Mouse (Mus musculus) mature B cell (primary cell): ENCODE data around the gene Mageb18.
"Not testable (repeated sequence)": the region's sequence is repeated elsewhere in the genome, so short reads cannot be mapped to it uniquely, and the experiment has no call there.

Source experiments
- in situ Hi-C: fragments of 300-500 bp; cut with MboI; formaldehyde crosslinking; loops from 2 replicates; pipeline ENCODE4 v1.14.3; 2019

The Mageb18 gene

GRCm38 (mm10) chrX:92599472-92599871, at the start of gene Mageb18:
TSS of gene Mageb18 (minus strand) at chrX:92599572.
- in situ Hi-C loops, result no loop called here

DNA sequence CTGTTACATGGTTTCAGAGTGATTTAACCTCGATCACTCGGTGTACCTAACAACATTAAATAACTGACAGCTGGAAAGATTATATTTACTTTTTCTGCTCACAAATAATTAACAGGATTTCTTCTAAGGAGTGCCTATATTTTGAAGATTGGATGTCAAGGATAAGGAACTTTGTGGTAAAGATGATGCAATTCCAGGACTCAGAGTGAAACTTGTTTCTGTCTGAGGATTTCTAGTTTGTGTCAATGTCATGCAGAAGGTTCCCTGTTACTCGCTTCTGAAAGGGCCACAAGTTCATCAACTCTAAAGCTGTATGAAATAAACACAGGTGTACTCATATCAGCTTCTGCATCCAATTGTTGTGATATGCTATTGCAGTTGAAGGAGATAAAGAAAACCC, 13.4 kb upstream of the Mageb18 start:
- in situ Hi-C loops, result no loop called here

DNA sequence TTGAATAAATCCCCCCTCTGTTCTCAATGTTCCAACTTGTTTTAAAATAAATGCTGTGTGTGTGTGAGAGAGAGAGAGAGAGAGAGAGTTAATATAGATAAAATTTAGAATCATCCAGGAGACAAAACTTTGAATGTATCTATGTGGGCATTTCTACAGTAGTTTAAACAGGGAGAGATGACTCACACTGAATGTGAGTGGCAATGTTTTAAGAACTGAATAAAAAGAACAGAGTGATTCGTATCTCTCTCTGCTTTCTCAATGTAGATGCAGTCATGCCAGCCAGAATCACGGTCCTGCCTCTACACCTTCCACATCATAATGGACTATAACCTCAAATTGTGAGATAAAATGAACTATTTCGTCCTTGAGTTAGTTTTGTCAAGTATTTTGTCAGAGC, 11.1 kb upstream of the Mageb18 start:
- in situ Hi-C loops, result no loop called here

DNA sequence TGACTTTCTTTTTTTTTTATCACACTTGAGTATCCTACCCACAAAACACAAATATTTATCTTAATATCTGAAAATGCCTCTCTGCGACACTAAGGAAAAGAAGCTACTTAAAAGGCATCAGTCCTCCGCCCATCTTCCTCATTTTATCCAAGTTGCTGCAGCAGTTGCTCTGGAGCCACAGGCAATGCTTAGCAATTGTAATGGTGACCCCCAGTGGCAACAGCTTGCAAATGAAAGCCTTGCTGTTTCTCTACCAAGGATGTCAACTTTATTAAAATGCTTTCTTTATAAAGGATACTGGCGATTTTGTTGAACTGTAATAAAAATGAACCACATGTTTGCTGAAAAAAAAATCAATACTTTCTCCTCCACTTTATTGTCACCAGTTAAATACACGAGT, 2.0 kb downstream of the Mageb18 start:
- in situ Hi-C loops, result no loop called here

GRCm38 (mm10) chrX:92527826-92528225, 71.5 kb downstream of the Mageb18 start:
- in situ Hi-C loops, result no loop called here

- in situ Hi-C loops, result no loop called here
These were observed 101.1 kb downstream of the Mageb18 start for GRCm38 (mm10) chrX:92498254-92498653.

GRCm38 (mm10) chrX:92489649-92490048, 109.7 kb downstream of the Mageb18 start, which contains the start of gene Gm5941:
TSS of gene Gm5941 (plus strand) at chrX:92489949.
- in situ Hi-C loops, result not testable (repeated sequence)

GRCm38 (mm10) chrX:92464773-92465172, 134.6 kb downstream of the Mageb18 start:
- in situ Hi-C loops, result no loop called here

DNA sequence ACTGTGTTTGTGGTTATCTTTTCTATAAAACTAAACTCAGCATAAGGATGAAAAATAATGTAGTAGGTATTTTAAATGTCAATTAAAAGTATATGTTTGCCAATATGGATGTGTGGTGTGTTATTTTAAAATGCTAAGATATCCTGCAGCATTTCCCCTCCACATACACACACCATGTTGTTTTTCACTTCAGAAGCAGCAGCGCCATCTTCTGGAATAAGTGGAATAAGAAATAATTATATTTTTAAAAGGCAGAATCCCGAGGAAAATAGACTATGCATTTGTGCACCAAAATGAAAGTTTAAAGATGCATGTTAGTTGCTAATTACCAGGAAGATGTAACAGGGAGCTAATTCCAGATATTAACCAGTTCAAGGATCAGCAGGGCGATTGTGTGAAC, 138.9 kb downstream of the Mageb18 start:
- in situ Hi-C loops, result no loop called here

- in situ Hi-C loops, result no loop called here
These were observed 212.0 kb downstream of the Mageb18 start for GRCm38 (mm10) chrX:92387384-92387783.

DNA sequence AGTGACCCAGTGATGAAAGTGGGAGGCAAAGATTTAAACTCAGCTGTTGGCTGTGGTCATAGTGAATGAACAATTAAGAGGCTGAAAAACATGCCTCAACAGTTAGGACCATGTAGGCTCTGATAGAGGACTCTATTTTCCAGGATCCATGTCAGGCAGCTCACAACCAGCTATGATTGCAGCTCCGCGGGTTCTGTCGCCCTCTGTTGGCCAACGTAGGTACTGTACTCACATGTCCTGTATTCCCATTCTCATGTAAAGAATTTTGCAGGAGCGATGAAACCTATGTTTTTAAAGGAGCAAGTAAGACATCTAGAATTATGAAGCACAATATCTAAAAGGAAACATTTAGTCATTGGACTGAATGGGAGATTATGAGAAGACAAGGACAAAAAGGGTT, 256.4 kb downstream of the Mageb18 start:
- in situ Hi-C loops, result no loop called here

DNA sequence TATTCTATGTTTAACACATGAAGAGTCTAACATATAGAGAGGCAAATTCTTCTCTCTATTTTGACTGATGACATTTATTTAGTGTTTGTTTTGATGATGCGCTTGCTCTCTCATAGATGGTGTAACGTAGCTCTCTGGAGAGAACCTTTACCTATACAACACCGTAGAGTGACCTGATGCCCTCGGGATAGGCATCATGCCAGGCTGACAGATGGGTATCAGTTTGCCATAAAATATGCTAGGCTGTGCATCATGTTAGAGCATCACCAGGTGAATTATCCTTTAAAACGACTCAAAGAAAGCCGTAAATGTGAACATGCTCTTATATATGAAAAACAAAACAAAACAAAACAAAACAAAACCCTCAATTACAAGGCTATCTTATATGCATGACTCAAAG, 258.5 kb downstream of the Mageb18 start:
- in situ Hi-C loops, result no loop called here

DNA sequence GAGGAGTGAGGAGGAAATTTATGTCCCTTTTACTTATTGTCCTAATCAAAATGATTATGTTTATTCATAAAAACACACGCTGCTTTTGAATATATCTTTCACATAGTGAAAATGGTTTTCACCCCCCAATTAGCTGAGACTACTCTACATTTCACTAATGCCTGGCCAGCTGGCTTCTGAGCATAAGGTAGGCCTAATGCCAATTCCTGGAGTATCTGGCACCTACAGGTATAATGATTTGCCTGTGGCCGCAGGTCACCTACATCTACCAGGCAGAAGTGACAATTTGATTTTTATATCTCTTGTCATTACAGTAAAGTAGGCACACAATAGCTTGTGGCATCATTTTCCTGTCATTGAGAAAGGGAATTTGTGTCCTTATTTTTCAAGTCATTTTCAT, 259.8 kb downstream of the Mageb18 start:
- in situ Hi-C loops, result no loop called here

DNA sequence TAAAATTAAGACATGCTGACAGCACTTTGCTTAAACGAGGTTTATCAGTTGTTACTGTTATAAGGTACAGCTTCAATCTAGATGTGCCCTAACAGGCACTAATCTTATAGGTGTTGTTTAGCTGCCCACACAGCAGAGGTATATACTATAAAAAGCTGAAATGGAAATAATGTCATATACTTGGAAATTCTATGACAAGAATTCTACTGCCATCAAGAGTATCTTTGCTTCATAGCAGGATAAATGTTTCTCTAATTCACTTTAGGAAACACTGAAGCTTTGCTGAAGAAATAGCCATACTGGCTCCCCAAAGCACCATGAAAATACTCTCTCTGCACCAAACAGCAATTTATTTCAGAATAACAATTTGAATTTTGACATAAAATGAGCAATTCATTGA, 265.9 kb downstream of the Mageb18 start:
- in situ Hi-C loops, result no loop called here

GRCm38 (mm10) chrX:92323599-92323998, 275.8 kb downstream of the Mageb18 start:
- in situ Hi-C loops, result no loop called here

DNA sequence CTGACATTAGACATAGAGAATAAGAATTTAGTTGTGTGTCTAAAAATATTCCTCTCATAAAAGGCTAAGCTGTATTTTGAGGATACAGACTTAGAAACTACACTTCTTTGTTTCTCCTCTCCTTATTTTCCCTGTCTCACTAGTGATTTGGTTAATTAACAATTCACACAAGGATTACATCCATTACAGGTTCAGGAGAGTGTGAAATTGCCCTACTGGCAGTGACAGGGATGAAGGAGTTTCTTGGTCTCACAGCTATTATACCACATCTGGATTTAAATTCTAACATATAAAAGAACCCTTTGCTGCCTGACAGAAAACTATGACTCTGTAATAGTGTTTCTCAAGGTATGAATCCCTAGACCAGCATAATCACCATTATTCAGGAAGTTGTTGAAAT, 318.8 kb downstream of the Mageb18 start:
- in situ Hi-C loops, result no loop called here
